In the genomic region with DNA sequence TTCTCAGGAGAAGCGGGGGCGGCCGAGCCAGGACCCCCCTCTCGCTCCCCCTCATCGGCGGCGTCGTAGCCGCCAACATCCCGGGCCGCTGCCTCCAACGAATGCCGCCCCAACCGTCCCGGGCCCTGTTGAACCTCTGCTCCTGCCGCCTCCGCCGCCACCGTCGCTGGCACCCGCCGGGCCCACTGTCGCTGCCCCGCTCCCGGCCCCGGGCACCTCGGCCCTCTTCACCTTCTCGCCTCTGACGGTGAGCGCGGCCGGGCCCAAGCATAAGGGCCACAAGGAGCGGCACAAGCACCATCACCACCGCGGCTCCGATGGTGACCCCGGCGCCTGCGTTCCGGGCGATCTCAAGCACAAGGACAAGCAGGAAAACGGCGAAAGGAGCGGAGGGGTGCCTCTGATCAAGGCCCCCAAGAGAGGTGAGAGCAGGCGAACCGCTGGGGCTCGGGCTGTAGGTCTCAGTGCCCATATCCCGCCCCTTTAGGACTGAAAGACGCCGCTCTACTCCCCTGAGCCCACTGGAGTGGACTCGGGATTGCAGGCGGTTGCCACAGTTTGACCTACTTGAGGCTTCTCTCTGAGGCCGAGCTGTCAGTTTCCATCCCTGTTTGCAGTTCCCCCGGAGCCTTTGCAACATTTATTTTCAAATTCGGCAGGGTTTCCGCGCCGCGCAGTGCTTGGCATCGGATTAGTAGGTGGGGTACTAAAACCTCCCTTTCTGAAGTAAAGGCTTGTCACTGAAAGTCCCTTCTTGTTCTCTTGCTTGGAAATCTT, we compare ENCODE assay signal across 8 mouse cellular contexts. TPM values are rescaled to one million over a fixed set of nuclear protein-coding genes. Genes with fewer than 3 reads are reported as not detected.
DNase-seq lines count a peak whose midpoint lies in the region; ATAC-seq and TF ChIP-seq lines count a peak whose summit lies in the region.

No protein-coding gene starts in this region.

- peak overlapping the region; percentile 98 for H3K4me3 ChIP-seq in hindbrain, postnatal 0 days (ENCODE audit: low read length)
- H3K4me3 ChIP-seq in limb, embryonic 12.5 days (replicated peaks) = peak overlapping the region; percentile 97
- H3K4me3 ChIP-seq in midbrain, embryonic 12.5 days = peak overlapping the region; percentile 97
- H3K4me3 ChIP-seq in stomach, postnatal 0 days (ENCODE audit: low read depth, low read length) = peak overlapping the region; percentile 99

- H3K4me1 ChIP-seq in hindbrain, postnatal 0 days (ENCODE audit: insufficient read depth, low read length) = peaks cover 9% of the 10 kb centered on the region; the same call in 1 of the 2 replicates
- peaks cover 11% of the 10 kb centered on the region for H3K4me1 ChIP-seq in limb, embryonic 12.5 days (replicated peaks)
- peaks cover 13% of the 10 kb centered on the region for H3K4me1 ChIP-seq in midbrain, embryonic 12.5 days
- 0 out of 2 replicates have a peak, but pooled peaks cover 2% of the 10 kb centered on the region for H3K4me1 ChIP-seq in stomach, postnatal 0 days (replicated peaks; ENCODE audit: control insufficient read depth, insufficient read depth)

- H3K4me2 ChIP-seq in hindbrain, postnatal 0 days (ENCODE audit: low read depth, low read length) = peak overlapping the region; percentile 81
- peak overlapping the region; percentile 70 for H3K4me2 ChIP-seq in limb, embryonic 12.5 days
- H3K4me2 ChIP-seq in midbrain, embryonic 12.5 days (replicated peaks) = peak overlapping the region; percentile 78
- H3K4me2 ChIP-seq in stomach, postnatal 0 days (replicated peaks; ENCODE audit: low read depth) = peak overlapping the region; percentile 73

- peak; percentile 50 for DNase-seq in spleen, adult 12 weeks (ENCODE audit: low spot score)
- no peak for DNase-seq in spleen, adult 18-20 months
- peak; percentile 73 for DNase-seq in brain, embryonic 14.5 days (ENCODE audit: low read depth)
- DNase-seq in frontal cortex, adult 2 months (ENCODE audit: extremely low spot score in 1 of 2, low spot score in 1 of 2) = peak; percentile 16 to 33
- DNase-seq in hindbrain, postnatal 0 days (ENCODE audit: low spot score) = peak; percentile 58
- peak; percentile 70 for DNase-seq in stomach, postnatal 0 days (ENCODE audit: low spot score)

- no peak for TF ChIP-seq POLR2A in brain, embryonic 14.5 days (IDR thresholded peaks at IDR 0.05; ENCODE audit: borderline replicate concordance, extremely low read depth, insufficient read depth, insufficient read length, poor library complexity, severe bottlenecking)

- H3K27me3 ChIP-seq in hindbrain, postnatal 0 days (ENCODE audit: insufficient read depth, low read length) = no peaks in the 10 kb centered on the region
- no peaks in the 10 kb centered on the region for H3K27me3 ChIP-seq in limb, embryonic 12.5 days
- H3K27me3 ChIP-seq in midbrain, embryonic 12.5 days = no peaks in the 10 kb centered on the region
- no peaks in the 10 kb centered on the region for H3K27me3 ChIP-seq in stomach, postnatal 0 days (ENCODE audit: control insufficient read depth, insufficient read depth, low read length)

- peak overlapping the region; percentile 91 for H3K9ac ChIP-seq in hindbrain, postnatal 0 days (replicated peaks; ENCODE audit: low read length)
- H3K9ac ChIP-seq in limb, embryonic 12.5 days (replicated peaks) = peak overlapping the region; percentile 95
- H3K9ac ChIP-seq in midbrain, embryonic 12.5 days (replicated peaks) = peak overlapping the region; percentile 94
- H3K9ac ChIP-seq in stomach, postnatal 0 days (ENCODE audit: low read length) = peak overlapping the region; percentile 93

- peak overlapping the region; percentile 89 for H3K27ac ChIP-seq in hindbrain, postnatal 0 days
- H3K27ac ChIP-seq in limb, embryonic 12.5 days = peak overlapping the region; percentile 91
- H3K27ac ChIP-seq in midbrain, embryonic 12.5 days (replicated peaks) = peak overlapping the region; percentile 91
- H3K27ac ChIP-seq in stomach, postnatal 0 days (replicated peaks) = peak overlapping the region; percentile 94

- no peaks in the 10 kb centered on the region for H3K36me3 ChIP-seq in hindbrain, postnatal 0 days (ENCODE audit: insufficient read depth, low read length)
- H3K36me3 ChIP-seq in limb, embryonic 12.5 days = peaks cover 3% of the 10 kb centered on the region; the same call in 1 of the 2 replicates
- H3K36me3 ChIP-seq in midbrain, embryonic 12.5 days = no peaks in the 10 kb centered on the region
- H3K36me3 ChIP-seq in stomach, postnatal 0 days (ENCODE audit: control insufficient read depth, insufficient read depth, low read length) = no peaks in the 10 kb centered on the region

- no peak for TF ChIP-seq CTCF in brain, embryonic 14.5 days (IDR thresholded peaks at IDR 0.05; ENCODE audit: borderline replicate concordance, extremely low read depth, insufficient read depth, insufficient read length)
- TF ChIP-seq CTCF in hindbrain, postnatal 0 days (IDR thresholded peaks at IDR 0.05; ENCODE audit: low read depth) = no peak
- no peak for TF ChIP-seq CTCF in stomach, postnatal 0 days (IDR thresholded peaks at IDR 0.05; ENCODE audit: low read depth)

- no peak for TF ChIP-seq EP300 in stomach, postnatal 0 days (optimal IDR thresholded peaks at IDR 0.05)

- no peaks in the 10 kb centered on the region for H3K9me3 ChIP-seq in hindbrain, postnatal 0 days (ENCODE audit: low read length)
- H3K9me3 ChIP-seq in limb, embryonic 12.5 days = no peaks in the 10 kb centered on the region
- no peaks in the 10 kb centered on the region for H3K9me3 ChIP-seq in midbrain, embryonic 12.5 days
- H3K9me3 ChIP-seq in stomach, postnatal 0 days (ENCODE audit: control insufficient read depth, low read length) = no peaks in the 10 kb centered on the region

- ATAC-seq in hindbrain, postnatal 0 days = peak; percentile 52
- peak; percentile 69 for ATAC-seq in limb, embryonic 12.5 days (ENCODE audit: insufficient number of reproducible peaks, insufficient read depth, low FRiP score, low TSS enrichment, low read depth)
- peak; percentile 62 for ATAC-seq in midbrain, embryonic 12.5 days (ENCODE audit: low FRiP score, low read depth)
- ATAC-seq in stomach, postnatal 0 days (ENCODE audit: low FRiP score, low TSS enrichment) = peak; percentile 31

- WGBS in hindbrain, postnatal 0 days = under 1% methylated on average over 54 of the region's 60 CpGs
- WGBS in limb, embryonic 12.5 days = under 1% methylated on average over 59 of the region's 60 CpGs
- under 1% methylated on average over 45 of the region's 60 CpGs for WGBS in midbrain, embryonic 12.5 days
- WGBS in stomach, postnatal 0 days = under 1% methylated on average over 45 of the region's 60 CpGs

RNA-seq across cellular contexts. Expression of gene Rsbn1, which starts 1.0 kb away (rescaled TPM):
- polyA plus RNA-seq in brain, embryonic 14.5 days (2012; rRNA removed) = 17.1 and 22.2 TPM in 2 replicates
- polyA plus RNA-seq in frontal cortex, adult 2 months (2012; rRNA removed) = 12.8 and 12.9 TPM in 2 replicates
- 23.1 and 28.2 TPM in 2 replicates for total RNA-seq in hindbrain, postnatal 0 days (2014; rRNA removed)
- polyA plus RNA-seq in hindbrain, postnatal 0 days (2015; fragmentation: Nextera tagmentation; extraction: Ambion mirVana) = 17.7 and 19.1 TPM in 2 replicates
- polyA plus RNA-seq in limb, embryonic 12.5 days (2016; fragmentation: Nextera tagmentation; extraction: Ambion mirVana) = 18.7 and 21.5 TPM in 2 replicates
- polyA plus RNA-seq in midbrain, embryonic 12.5 days (2016; fragmentation: Nextera tagmentation; extraction: Ambion mirVana) = 24.6 and 26.1 TPM in 2 replicates
- 6.4 and 7.2 TPM in 2 replicates for polyA plus RNA-seq in stomach, postnatal 0 days (2015; fragmentation: Nextera tagmentation; extraction: Ambion mirVana)

RNA-seq across cellular contexts. Expression of gene Phtf1, which starts 53.0 kb away (rescaled TPM):
- 21.2 and 25.6 TPM in 2 replicates for polyA plus RNA-seq in brain, embryonic 14.5 days (2012; rRNA removed)
- polyA plus RNA-seq in frontal cortex, adult 2 months (2012; rRNA removed) = 26.4 and 26.8 TPM in 2 replicates
- total RNA-seq in hindbrain, postnatal 0 days (2014; rRNA removed) = 24.0 and 25.0 TPM in 2 replicates
- 18.4 and 18.6 TPM in 2 replicates for polyA plus RNA-seq in hindbrain, postnatal 0 days (2015; fragmentation: Nextera tagmentation; extraction: Ambion mirVana)
- 43.7 and 47.6 TPM in 2 replicates for polyA plus RNA-seq in limb, embryonic 12.5 days (2016; fragmentation: Nextera tagmentation; extraction: Ambion mirVana)
- polyA plus RNA-seq in midbrain, embryonic 12.5 days (2016; fragmentation: Nextera tagmentation; extraction: Ambion mirVana) = 50.4 and 56.4 TPM in 2 replicates
- polyA plus RNA-seq in stomach, postnatal 0 days (2015; fragmentation: Nextera tagmentation; extraction: Ambion mirVana) = 10.6 and 11.2 TPM in 2 replicates

RNA-seq across cellular contexts. Expression of gene Ptpn22, which starts 55.3 kb away (rescaled TPM):
- polyA plus RNA-seq in brain, embryonic 14.5 days (2012; rRNA removed) = 0.37 and 0.50 TPM in 2 replicates
- polyA plus RNA-seq in frontal cortex, adult 2 months (2012; rRNA removed) = 0.92 and 1.1 TPM in 2 replicates
- 0.31 and 4.3 TPM in 2 replicates for total RNA-seq in hindbrain, postnatal 0 days (2014; rRNA removed)
- polyA plus RNA-seq in hindbrain, postnatal 0 days (2015; fragmentation: Nextera tagmentation; extraction: Ambion mirVana) = 0.40 and 0.53 TPM in 2 replicates
- 0.31 and 0.32 TPM in 2 replicates for polyA plus RNA-seq in limb, embryonic 12.5 days (2016; fragmentation: Nextera tagmentation; extraction: Ambion mirVana)
- polyA plus RNA-seq in midbrain, embryonic 12.5 days (2016; fragmentation: Nextera tagmentation; extraction: Ambion mirVana) = 0.19 and 0.21 TPM in 2 replicates
- polyA plus RNA-seq in stomach, postnatal 0 days (2015; fragmentation: Nextera tagmentation; extraction: Ambion mirVana) = 0.59 and 0.68 TPM in 2 replicates

Comparison
In these comparisons a context has a peak if more than half of its experiments do, and no peak if none do; other contexts are left out.
1. DNase-seq: peak in spleen, adult 12 weeks (single experiment), brain, embryonic 14.5 days (single experiment), frontal cortex, adult 2 months (2 of 2), hindbrain, postnatal 0 days (single experiment) and stomach, postnatal 0 days (single experiment); none in spleen, adult 18-20 months (0 of 2).
2. Peak in every context shown above with its lines, with median percentiles within 50 percentile points of each other: ATAC-seq, H3K27ac ChIP-seq, H3K4me2 ChIP-seq, H3K4me3 ChIP-seq and H3K9ac ChIP-seq.